Mouse (Mus musculus) kidney, adult 2 months (tissue): ENCODE measurements around the gene Wfdc2. TPM values are rescaled to one million over a fixed set of nuclear protein-coding genes. Genes with fewer than 3 reads are reported as not detected.
A peak's percentile ranks its signal among the peaks of the same experiment; 100 is the strongest.

Experiments
- DNase-seq: peaks from one replicate; pipeline ENCODE4 v3.0.0; 2021
- H3K27ac ChIP-seq: fragments of 200-500 bp; 2 replicates; pipeline ENCODE4 v1.5.1; 2012; ENCODE audit warnings: low read depth, low read length, control low read depth, inconsistent platforms; ENCODE audit not compliant: insufficient read depth
- H3K27me3 ChIP-seq: fragments of 200-500 bp; replicated peaks from 2 replicates; pipeline ENCODE4 v1.6.1; 2012; ENCODE audit warnings: mild to moderate bottlenecking, moderate library complexity, low read length, inconsistent platforms; ENCODE audit not compliant: control insufficient read depth, insufficient read depth
- H3K36me3 ChIP-seq: fragments of 200-500 bp; 2 replicates; pipeline ENCODE4 v1.6.1; 2012; ENCODE audit warnings: mild to moderate bottlenecking, moderate library complexity, low read length, inconsistent platforms; ENCODE audit not compliant: control insufficient read depth, insufficient read depth
- H3K4me1 ChIP-seq: fragments of 200-500 bp; 2 replicates; pipeline ENCODE4 v1.6.1; 2011; ENCODE audit warnings: low read length; ENCODE audit not compliant: control insufficient read depth, insufficient read depth
- H3K4me3 ChIP-seq: fragments of 200-500 bp; 2 replicates; pipeline ENCODE4 v1.5.1; 2011; ENCODE audit warnings: mild to moderate bottlenecking, low read depth, low read length, control low read depth; ENCODE audit not compliant: insufficient read depth
- CTCF ChIP-seq: fragments of 200-500 bp; conservative IDR thresholded peaks from 2 replicates; pipeline ENCODE4 v1.5.1; 2011; ENCODE audit warnings: low read depth, mild to moderate bottlenecking, control low read depth, low read length, moderate library complexity, mixed read lengths; ENCODE audit not compliant: insufficient read depth, insufficient read length
- POLR2A ChIP-seq: fragments of 200-500 bp; IDR thresholded peaks from one replicate; pipeline ENCODE4 v1.6.1; 2011; ENCODE audit warnings: low read depth, low read length, control low read depth
- WGBS: fragments of 180-500 bp; shearing (Covaris S2); methylation state at CpG from one replicate; pipeline ENCODE4 v1.1.7; 2018; 5-methylcytosine and 5-hydroxymethylcytosine counted together
- polyA plus RNA-seq: library from polyadenylated mRNA; depleted of rRNA; stranded (reverse); fragments of >200 nt; gene quantifications from 2 replicates; pipeline ENCODE4 v1.2.3, GENCODE M21; 2012

Wfdc2 gene
- polyA plus RNA-seq, 1 experiment = 459 TPM

DNA sequence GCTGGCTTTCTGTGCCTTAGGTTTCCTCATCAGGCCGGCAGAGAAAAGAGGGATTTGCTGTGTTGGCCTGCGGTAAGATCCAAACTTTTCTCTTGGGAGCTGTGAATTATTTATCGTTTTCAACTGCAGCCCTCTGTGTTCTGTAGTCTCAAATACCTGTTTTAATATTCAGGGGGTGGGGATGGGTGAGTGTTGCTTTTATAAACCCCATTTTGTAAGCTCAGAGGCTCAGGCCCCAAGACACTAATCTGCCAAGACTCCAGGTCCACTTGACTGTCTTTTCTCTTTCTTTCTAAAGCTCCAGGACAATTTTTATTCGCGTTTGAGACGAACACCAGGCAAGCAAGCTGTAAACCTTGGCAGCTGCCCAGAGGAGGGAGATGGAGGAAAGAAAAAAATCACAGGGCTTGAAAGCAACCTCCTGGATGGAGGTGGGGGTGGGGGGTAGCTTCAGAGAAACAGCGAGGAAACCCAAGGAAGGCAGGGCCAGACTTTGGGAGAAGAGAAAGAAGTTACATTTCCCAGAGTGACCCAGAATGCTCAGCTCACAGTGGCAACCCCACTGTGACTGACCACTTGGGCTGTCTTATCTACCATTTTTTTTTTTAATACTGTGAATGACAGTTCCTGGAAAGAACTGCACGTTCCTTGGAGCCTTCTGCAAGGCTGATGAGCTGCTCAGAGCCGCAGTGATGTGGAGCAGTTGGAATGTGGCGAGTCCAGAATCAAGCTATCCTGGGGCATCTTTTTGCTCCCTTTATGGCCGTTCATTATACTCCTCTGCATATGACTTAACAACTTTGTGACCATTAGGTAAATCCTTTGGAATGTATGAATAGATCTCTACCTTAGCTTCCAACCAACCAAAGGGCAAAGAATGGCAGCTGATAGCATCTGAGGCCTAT, 43.7 kb upstream of the Wfdc2 start:
- Histone ChIP-seq H3K4me3 (no peak overlapping the region), H3K27me3 (no peaks in the 10 kb centered on the region), H3K4me1 (no peaks in the 10 kb centered on the region), H3K27ac (no peak overlapping the region), H3K36me3 (no peaks in the 10 kb centered on the region)
- TF ChIP-seq POLR2A (no peak), CTCF (no peak)
- no peak for DNase-seq
- WGBS = 51% methylated on average over 11 of the region's 11 CpGs

DNA sequence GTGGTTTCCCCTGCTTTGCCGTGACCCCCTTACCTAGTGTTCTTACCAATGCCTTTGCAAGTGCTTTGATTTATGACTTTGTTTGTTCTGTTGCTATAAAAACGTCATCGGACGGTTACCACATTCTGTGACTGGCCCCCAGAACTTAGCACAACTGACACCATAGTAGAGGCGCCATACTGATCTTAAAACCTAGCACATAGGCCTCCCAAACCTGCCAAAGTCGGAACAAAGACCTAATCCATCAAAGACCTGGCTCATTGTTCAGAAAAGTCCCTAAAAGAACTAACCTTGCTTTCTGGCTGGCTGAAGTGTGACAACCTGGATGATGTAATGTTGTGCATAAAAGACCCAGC, 43.1 kb upstream of the Wfdc2 start:
- no peak for DNase-seq
- Histone ChIP-seq H3K27me3 (no peaks in the 10 kb centered on the region), H3K4me1 (no peaks in the 10 kb centered on the region), H3K4me3 (no peak overlapping the region), H3K27ac (no peak overlapping the region), H3K36me3 (no peaks in the 10 kb centered on the region)
- TF ChIP-seq POLR2A = no peak
- TF ChIP-seq CTCF = no peak
- WGBS = 66% methylated on average over 6 of the region's 6 CpGs

DNA sequence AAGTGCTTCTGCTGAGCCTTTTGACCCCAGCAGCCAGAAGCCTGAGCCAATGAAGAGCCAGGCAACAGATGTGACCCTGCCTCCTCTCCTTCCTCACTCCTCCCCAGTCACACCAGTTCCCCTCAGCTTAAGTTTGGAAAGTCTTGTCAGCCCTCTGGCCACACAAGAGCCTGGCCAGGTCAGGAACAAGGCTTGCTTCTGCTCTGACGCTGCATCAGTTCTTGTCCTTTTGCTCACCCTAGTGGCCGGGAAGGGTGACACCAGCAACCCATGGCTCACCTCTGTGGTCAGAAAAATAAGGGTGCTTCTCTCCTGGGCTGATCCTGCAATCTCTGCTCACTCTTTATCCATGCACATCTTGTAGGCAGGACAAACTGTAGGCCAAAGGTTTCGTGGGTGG, 41.4 kb upstream of the Wfdc2 start:
- H3K36me3 ChIP-seq = no peaks in the 10 kb centered on the region
- no peak overlapping the region for H3K27ac ChIP-seq
- no peaks in the 10 kb centered on the region for H3K4me1 ChIP-seq
- H3K4me3 ChIP-seq = no peak overlapping the region
- 12% methylated on average over 3 of the region's 3 CpGs for WGBS
- peak; percentile 80 for DNase-seq
- no peaks in the 10 kb centered on the region for H3K27me3 ChIP-seq
- TF ChIP-seq POLR2A = no peak
- peak; percentile 97 for TF ChIP-seq CTCF

DNA sequence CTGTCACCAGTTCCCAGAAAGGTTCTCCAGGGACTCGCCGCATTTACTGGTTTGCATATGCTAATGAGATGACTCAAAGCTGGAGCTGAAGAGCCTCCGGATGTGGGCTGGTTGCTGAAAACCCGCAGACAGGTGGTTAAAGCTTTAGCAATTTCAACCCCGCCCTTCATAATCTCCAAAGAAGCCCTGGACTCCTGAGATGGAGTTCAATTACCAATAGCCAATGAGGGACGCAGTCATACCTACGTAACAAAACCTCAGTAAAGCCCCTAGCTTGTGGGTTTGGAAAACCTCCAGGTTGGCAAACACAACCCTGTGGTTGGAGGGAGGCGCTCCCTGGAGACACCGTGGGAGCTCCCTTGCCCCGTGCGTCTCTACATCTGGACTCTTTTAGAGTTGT, 40.4 kb upstream of the Wfdc2 start:
- H3K27me3 ChIP-seq = no peaks in the 10 kb centered on the region
- TF ChIP-seq CTCF = no peak
- no peak for TF ChIP-seq POLR2A
- no peaks in the 10 kb centered on the region for H3K36me3 ChIP-seq
- H3K4me1 ChIP-seq = no peaks in the 10 kb centered on the region
- 18% methylated on average over 11 of the region's 11 CpGs for WGBS
- H3K27ac ChIP-seq = no peak overlapping the region
- no peak for DNase-seq
- H3K4me3 ChIP-seq = no peak overlapping the region

DNA sequence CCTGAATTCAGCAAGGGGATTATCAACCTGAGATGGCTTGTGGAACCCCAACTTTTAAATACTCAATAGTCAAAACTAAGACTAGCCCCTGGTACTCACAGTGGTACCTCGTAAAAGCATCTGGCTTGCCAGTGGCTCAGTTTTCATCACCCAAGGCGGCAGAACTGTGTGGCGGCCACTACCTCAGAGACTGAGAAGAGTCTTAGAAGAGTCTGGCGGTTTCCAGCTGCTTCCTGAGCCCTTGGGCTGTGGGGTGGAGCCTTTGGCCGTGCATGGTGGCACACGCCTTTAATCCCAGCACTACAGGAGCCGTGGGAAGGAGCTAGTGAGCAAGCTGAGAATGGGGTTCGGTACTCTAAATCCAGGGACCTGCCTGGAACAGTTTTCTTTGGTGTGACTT, 39.9 kb upstream of the Wfdc2 start:
- no peaks in the 10 kb centered on the region for H3K27me3 ChIP-seq
- TF ChIP-seq POLR2A = no peak
- no peaks in the 10 kb centered on the region for H3K36me3 ChIP-seq
- H3K27ac ChIP-seq = no peak overlapping the region
- H3K4me3 ChIP-seq = no peak overlapping the region
- DNase-seq = no peak
- H3K4me1 ChIP-seq = no peaks in the 10 kb centered on the region
- WGBS = 23% methylated on average over 8 of the region's 8 CpGs

DNA sequence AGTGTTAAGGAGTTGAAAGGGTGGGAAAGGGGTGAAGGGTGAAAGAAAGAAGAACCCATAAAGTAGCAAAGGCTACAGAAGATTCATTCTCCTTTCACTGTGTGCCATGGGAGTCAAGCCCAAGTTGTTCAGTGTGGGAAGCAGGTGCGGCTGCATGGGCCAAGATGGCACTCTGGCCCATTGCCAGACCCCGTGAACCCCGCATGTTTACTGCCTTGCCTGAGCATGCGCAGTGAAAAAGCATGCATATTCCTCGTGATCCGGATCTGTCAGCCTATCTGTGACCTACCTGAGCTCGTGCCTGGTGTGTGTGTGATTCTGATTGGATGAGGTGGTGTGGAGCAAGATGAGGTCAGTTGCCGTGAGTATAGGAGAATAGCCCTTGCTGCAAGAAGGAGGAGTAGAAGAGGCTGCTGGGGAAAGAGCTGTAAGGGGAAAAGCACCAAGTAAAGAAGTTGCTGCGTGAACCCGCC, 38.9 kb upstream of the Wfdc2 start:
- Histone ChIP-seq H3K4me3 (peak overlapping the region; percentile 25; the same call in 1 of the 2 replicates), H3K36me3 (no peaks in the 10 kb centered on the region), H3K27me3 (no peaks in the 10 kb centered on the region), H3K4me1 (no peaks in the 10 kb centered on the region), H3K27ac (no peak overlapping the region)
- WGBS = 80% methylated on average over 10 of the region's 10 CpGs
- no peak for DNase-seq
- TF ChIP-seq POLR2A = no peak
- no peak for TF ChIP-seq CTCF

DNA sequence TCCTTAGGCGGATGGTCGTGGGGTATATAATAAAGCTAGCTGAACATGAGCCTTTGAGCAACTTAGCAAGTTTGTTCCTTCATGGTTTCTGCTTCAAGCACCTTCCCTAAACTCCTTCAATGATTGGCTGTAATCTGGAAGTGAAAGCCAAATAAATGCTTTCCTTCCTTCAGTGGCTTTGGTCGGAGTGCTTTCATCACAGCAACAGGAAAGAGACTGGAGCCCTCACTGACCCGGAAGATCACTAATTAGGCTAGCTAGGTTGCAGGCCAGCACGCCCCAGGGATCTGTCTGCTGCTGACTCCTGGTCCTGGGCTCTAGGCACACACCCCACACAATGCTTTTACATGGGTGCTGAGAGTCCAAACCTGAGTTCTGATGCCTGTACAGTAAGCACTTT, 33.7 kb upstream of the Wfdc2 start:
- no peak for DNase-seq
- no peak for TF ChIP-seq CTCF
- no peak for TF ChIP-seq POLR2A
- Histone ChIP-seq H3K4me3 (no peak overlapping the region), H3K27me3 (no peaks in the 10 kb centered on the region), H3K4me1 (no peaks in the 10 kb centered on the region), H3K36me3 (no peaks in the 10 kb centered on the region), H3K27ac (no peak overlapping the region)
- 57% methylated on average over 5 of the region's 5 CpGs for WGBS
